21 mouse cellular contexts compared by ENCODE assay signal in the genomic region with DNA sequence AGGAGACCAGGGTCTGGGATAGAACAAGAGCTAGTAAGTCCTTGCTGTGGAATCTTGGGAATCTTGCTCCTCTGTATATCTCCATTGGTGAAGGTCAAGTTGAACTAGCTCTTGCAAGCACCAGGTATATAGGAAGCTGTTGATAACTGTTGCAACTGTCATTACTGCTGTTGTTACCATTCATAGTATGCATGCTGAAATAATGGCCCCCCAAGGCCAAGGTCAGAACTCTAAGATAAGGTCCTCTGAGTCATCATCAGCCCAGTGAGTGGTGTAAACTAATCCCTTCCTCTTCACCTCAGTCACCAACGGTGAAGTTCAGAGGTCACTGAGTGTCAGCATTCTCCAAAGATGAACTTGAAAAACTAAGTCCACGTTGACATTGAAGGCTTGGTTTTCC.
DNase-seq lines count a peak whose midpoint lies in the region; ATAC-seq and TF ChIP-seq lines count a peak whose summit lies in the region.
"Had no signal": no experiment of that assay in that cellular context is flagged by ENCODE, and none has a peak within 500 bp of the region (broad histone marks: within the 10 kb centered on the region; RNA-seq: fewer than 3 reads in every experiment).

No protein-coding gene starts in this region.

- 36% methylated on average over 2 of the region's 2 CpGs for WGBS in liver, embryonic 12.5 days (ENCODE audit: insufficient replicate concordance)
- WGBS in intestine, embryonic 16.5 days, result 49% methylated on average over 2 of the region's 2 CpGs
- WGBS in cerebellum, adult 2 months, result 84% methylated on average over 2 of the region's 2 CpGs

- H3K4me3 ChIP-seq in liver, embryonic 12.5 days, result no peak overlapping the region
- H3K4me3 ChIP-seq in intestine, embryonic 16.5 days (ENCODE audit: low read length), result no peak overlapping the region
- no peak overlapping the region for H3K4me3 ChIP-seq in cerebellum, adult 2 months (replicated peaks; ENCODE audit: insufficient read depth, low read depth, low read length)
- H3K4me3 ChIP-seq: embryonic facial prominence, embryonic 12.5 days; forebrain, embryonic 15.5 days; heart, embryonic 10.5 days; hindbrain, embryonic 13.5 days had no signal

- no peak for TF ChIP-seq POLR2A in cerebellum, adult 2 months (IDR thresholded peaks at IDR 0.05; ENCODE audit: borderline replicate concordance, insufficient read depth, low read length)

- DNase-seq in liver (no peak), R1 (ENCODE audit: low read depth, low spot score) (peak; percentile 61)
- peak; percentile 12 for DNase-seq in adrenal gland, postnatal 10 days
- DNase-seq in cerebellum, adult 2 months, result no peak
- DNase-seq in heart, postnatal 4 days, result no peak
- DNase-seq: B cell, adult 2 months; cerebellum, adult 11 months; cerebellum, adult 9-10 months; gastrocnemius, postnatal 36 days; heart, adult 18-20 months; heart, postnatal 10 days had no signal

- H3K27me3 ChIP-seq in liver, embryonic 12.5 days (replicated peaks), result peaks cover 4% of the 10 kb centered on the region; the same call in 1 of the 2 replicates
- no peaks in the 10 kb centered on the region for H3K27me3 ChIP-seq in intestine, embryonic 16.5 days (replicated peaks; ENCODE audit: control insufficient read depth, insufficient read depth, low read length)
- H3K27me3 ChIP-seq in cerebellum, adult 2 months (ENCODE audit: control insufficient read depth, insufficient read depth, low read length), result no peaks in the 10 kb centered on the region
- H3K27me3 ChIP-seq: embryonic facial prominence, embryonic 12.5 days; forebrain, embryonic 15.5 days; hindbrain, embryonic 13.5 days had no signal

- no peak for TF ChIP-seq CTCF in cerebellum, adult 2 months (IDR thresholded peaks at IDR 0.05; ENCODE audit: borderline replicate concordance, insufficient read depth, low read depth, low read length)

- no peak overlapping the region for H3K27ac ChIP-seq in liver, embryonic 12.5 days
- H3K27ac ChIP-seq in intestine, embryonic 16.5 days (ENCODE audit: low read length), result no peak overlapping the region
- no peak overlapping the region for H3K27ac ChIP-seq in cerebellum, adult 2 months (ENCODE audit: insufficient read depth, low read length)
- H3K27ac ChIP-seq: embryonic facial prominence, embryonic 12.5 days; forebrain, embryonic 15.5 days; heart, embryonic 10.5 days; hindbrain, postnatal 0 days had no signal

- H3K4me2 ChIP-seq in liver, embryonic 12.5 days, result no peak overlapping the region
- no peak overlapping the region for H3K4me2 ChIP-seq in intestine, embryonic 16.5 days (ENCODE audit: low read depth, low read length)
- H3K4me2 ChIP-seq: embryonic facial prominence, embryonic 12.5 days; forebrain, embryonic 15.5 days; hindbrain, embryonic 13.5 days had no signal

- H3K9me3 ChIP-seq in liver, embryonic 12.5 days (replicated peaks), result no peaks in the 10 kb centered on the region
- no peaks in the 10 kb centered on the region for H3K9me3 ChIP-seq in intestine, embryonic 16.5 days (ENCODE audit: control insufficient read depth, low read length)
- H3K9me3 ChIP-seq: embryonic facial prominence, embryonic 12.5 days; forebrain, embryonic 15.5 days; heart, embryonic 10.5 days; hindbrain, embryonic 13.5 days had no signal

- H3K36me3 ChIP-seq in liver, embryonic 12.5 days, result no peaks in the 10 kb centered on the region
- no peaks in the 10 kb centered on the region for H3K36me3 ChIP-seq in intestine, embryonic 16.5 days (ENCODE audit: control insufficient read depth, insufficient read depth, low read length)
- H3K36me3 ChIP-seq: embryonic facial prominence, embryonic 12.5 days; forebrain, embryonic 15.5 days; G1E; heart, embryonic 10.5 days; hindbrain, embryonic 13.5 days had no signal

- no peak overlapping the region for H3K9ac ChIP-seq in liver, embryonic 12.5 days
- no peak overlapping the region for H3K9ac ChIP-seq in intestine, embryonic 16.5 days (ENCODE audit: low read depth, low read length)
- H3K9ac ChIP-seq: embryonic facial prominence, embryonic 12.5 days; forebrain, embryonic 15.5 days; hindbrain, embryonic 13.5 days had no signal

- no peaks in the 10 kb centered on the region for H3K4me1 ChIP-seq in liver, embryonic 12.5 days
- no peaks in the 10 kb centered on the region for H3K4me1 ChIP-seq in intestine, embryonic 16.5 days (ENCODE audit: control insufficient read depth, insufficient read depth, low read length)
- peaks cover 11% of the 10 kb centered on the region; the same call in 1 of the 2 replicates for H3K4me1 ChIP-seq in cerebellum, adult 2 months (ENCODE audit: control insufficient read depth, insufficient read depth, low read length)

- ATAC-seq in liver, embryonic 12.5 days, result peak; percentile 35; the same call in 1 of the 2 replicates
- ATAC-seq in intestine, embryonic 16.5 days, result peak; percentile 71
- ATAC-seq in granulocyte monocyte progenitor cell, adult 5-6 weeks (replicated peaks; ENCODE audit: poor library complexity, severe bottlenecking), result no peak
- ATAC-seq: CD4-positive, CD25-positive, alpha-beta regulatory T cell, adult 4 months; forebrain, embryonic 15.5 days had no signal

Comparison
In these comparisons a context has a peak if more than half of its experiments do, and no peak if none do; other contexts are left out.
1. DNase-seq: peak in R1 (single experiment) and adrenal gland, postnatal 10 days (single experiment); none in liver (single experiment), cerebellum, adult 2 months (0 of 2) and heart, postnatal 4 days (single experiment).